8 mouse cellular contexts compared by ENCODE assay signal in the genomic region with DNA sequence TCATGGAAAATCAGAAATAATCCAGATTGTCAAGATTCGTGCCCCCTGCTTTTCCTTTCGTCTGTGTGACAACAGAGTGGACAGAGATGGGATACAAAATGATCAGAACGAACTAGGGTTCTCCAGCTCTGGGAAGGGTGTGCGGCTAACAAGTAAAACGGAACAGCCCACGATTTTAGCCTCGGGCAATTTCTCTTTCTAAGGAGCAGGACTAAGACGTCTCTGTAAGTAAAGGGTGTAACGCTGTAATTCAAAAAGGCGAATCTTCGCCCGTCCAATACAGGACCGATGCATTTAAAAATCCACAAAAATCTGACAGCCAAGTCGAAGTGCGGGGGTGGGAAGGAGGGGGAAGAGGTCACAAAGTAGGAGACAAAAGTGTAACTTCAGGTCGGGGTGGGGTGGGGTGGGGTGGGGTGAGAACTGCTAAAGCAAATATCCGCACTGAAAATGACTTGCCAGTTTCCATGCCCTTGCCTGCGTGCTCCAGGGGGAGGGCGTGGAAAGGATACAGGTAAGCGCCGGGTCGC. TPM values are rescaled to one million over a fixed set of nuclear protein-coding genes. Genes with fewer than 3 reads are reported as not detected.
DNase-seq lines count a peak whose midpoint lies in the region; ATAC-seq and TF ChIP-seq lines count a peak whose summit lies in the region.

No protein-coding gene starts in this region.

- no peaks in the 10 kb centered on the region for H3K9me3 ChIP-seq in intestine, embryonic 15.5 days
- no peaks in the 10 kb centered on the region for H3K9me3 ChIP-seq in neural tube, embryonic 15.5 days (replicated peaks)

- no peak for TF ChIP-seq POLR2A in testis, adult 2 months (IDR thresholded peaks at IDR 0.05; ENCODE audit: control insufficient read depth, low read depth, low read length)

- no peak for TF ChIP-seq CTCF in testis, adult 2 months (IDR thresholded peaks at IDR 0.05; ENCODE audit: control insufficient read depth, insufficient read depth, insufficient replicate concordance, low read depth, low read length)

- peak; percentile 34 for DNase-seq in embryo, embryonic 10 days (ENCODE audit: low spot score)
- no peak for DNase-seq in embryo, embryonic 9.5 days (ENCODE audit: extremely low spot score)
- no peak for DNase-seq in testis, postnatal 10 days (ENCODE audit: low spot score)
- DNase-seq in adrenal gland, postnatal 10 days, result no peak
- DNase-seq in cerebellum, adult 11 months, result no peak

- H3K27me3 ChIP-seq in testis, adult 2 months (ENCODE audit: control insufficient read depth, insufficient read depth, low read length), result no peaks in the 10 kb centered on the region
- no peaks in the 10 kb centered on the region for H3K27me3 ChIP-seq in intestine, embryonic 15.5 days (replicated peaks)
- 0 out of 2 replicates have a peak, but pooled peaks cover 2% of the 10 kb centered on the region for H3K27me3 ChIP-seq in neural tube, embryonic 15.5 days (replicated peaks)

- H3K4me1 ChIP-seq in testis, adult 2 months (ENCODE audit: control insufficient read depth, insufficient read depth, low read length), result no peaks in the 10 kb centered on the region; the same call in 1 of the 2 replicates
- H3K4me1 ChIP-seq in intestine, embryonic 15.5 days (replicated peaks), result no peaks in the 10 kb centered on the region
- peaks cover 7% of the 10 kb centered on the region for H3K4me1 ChIP-seq in neural tube, embryonic 15.5 days

- ATAC-seq in intestine, embryonic 15.5 days, result peak; percentile 26
- peak; percentile 39 for ATAC-seq in neural tube, embryonic 15.5 days (ENCODE audit: low FRiP score)

- peak overlapping the region; percentile 58 for H3K9ac ChIP-seq in intestine, embryonic 15.5 days
- H3K9ac ChIP-seq in neural tube, embryonic 15.5 days (replicated peaks), result peak overlapping the region; percentile 75

- 4% methylated on average over 22 of the region's 22 CpGs for WGBS in intestine, embryonic 15.5 days
- 3% methylated on average over 22 of the region's 22 CpGs for WGBS in neural tube, embryonic 15.5 days

- peak overlapping the region; percentile 89 for H3K4me2 ChIP-seq in intestine, embryonic 15.5 days (replicated peaks)
- H3K4me2 ChIP-seq in neural tube, embryonic 15.5 days, result peak overlapping the region; percentile 64

- H3K27ac ChIP-seq in testis, adult 2 months (ENCODE audit: control insufficient read depth, insufficient read depth, low read depth, low read length), result peak overlapping the region; percentile 97
- no peak overlapping the region for H3K27ac ChIP-seq in intestine, embryonic 15.5 days
- peak overlapping the region; percentile 60; the same call in 1 of the 2 replicates for H3K27ac ChIP-seq in neural tube, embryonic 15.5 days (replicated peaks)

- peak overlapping the region; percentile 93 for H3K4me3 ChIP-seq in testis, adult 2 months (ENCODE audit: control insufficient read depth, low read depth, low read length)
- peak overlapping the region; percentile 74 for H3K4me3 ChIP-seq in intestine, embryonic 15.5 days (replicated peaks)
- peak overlapping the region; percentile 88 for H3K4me3 ChIP-seq in neural tube, embryonic 15.5 days (replicated peaks)

- no peaks in the 10 kb centered on the region; the same call in 1 of the 2 replicates for H3K36me3 ChIP-seq in testis, adult 2 months (ENCODE audit: control insufficient read depth, insufficient read depth, low read length)
- H3K36me3 ChIP-seq in intestine, embryonic 15.5 days, result no peaks in the 10 kb centered on the region
- no peaks in the 10 kb centered on the region for H3K36me3 ChIP-seq in neural tube, embryonic 15.5 days

RNA-seq across cellular contexts. Expression of gene Cep126, which starts 0.4 kb away (rescaled TPM):
- polyA plus RNA-seq in testis, adult 2 months (2012; rRNA removed), result 107 and 120 TPM in 2 replicates
- 1.1 and 1.3 TPM in 2 replicates for polyA plus RNA-seq in intestine, embryonic 15.5 days (2015; fragmentation: Nextera tagmentation; extraction: Ambion mirVana)
- 3.1 and 4.7 TPM in 2 replicates for polyA plus RNA-seq in neural tube, embryonic 15.5 days (2015; fragmentation: Nextera tagmentation; extraction: Ambion mirVana)
- total RNA-seq in adrenal gland, postnatal 10 days (2021), result 1 to 10 TPM; 6.7 to 8.8 TPM

Comparison
In these comparisons a context has a peak if more than half of its experiments do, and no peak if none do; other contexts are left out.
1. RNA of gene Cep126, which starts 0.4 kb away (polyA plus RNA-seq): 107 to 120 TPM in testis, adult 2 months; 3.1 to 4.7 TPM in neural tube, embryonic 15.5 days and 1.1 to 1.3 TPM in intestine, embryonic 15.5 days; every median in the first group is over 10 times any median in the second.
2. Peak in every context shown above with its lines, with median percentiles within 50 percentile points of each other: H3K4me3 ChIP-seq.